Mouse (Mus musculus): Measurements from ENCODE around the gene Phka1. TPM values are rescaled to one million over a fixed set of nuclear protein-coding genes. Genes with fewer than 3 reads are reported as not detected.

Gene Phka1
- polyA plus RNA-seq, 1 experiment from 2014 or later, result 10.5 TPM

- H3K9ac ChIP-seq (ENCODE audit: low read length), result no peak overlapping the region
- H3K27ac ChIP-seq (ENCODE audit: low read length), result no peak overlapping the region
- no peaks in the 10 kb centered on the region for H3K36me3 ChIP-seq (ENCODE audit: control insufficient read depth, insufficient read depth)
- no peaks in the 10 kb centered on the region for H3K4me1 ChIP-seq (ENCODE audit: control insufficient read depth, insufficient read depth, low read length)
- 51% methylated on average over 2 of the region's 2 CpGs for WGBS
- H3K27me3 ChIP-seq (ENCODE audit: control insufficient read depth, insufficient read depth, low read length), result no peaks in the 10 kb centered on the region
- ATAC-seq (replicated peaks; ENCODE audit: extremely low read depth, insufficient read depth, low FRiP score), result no peak
- H3K9me3 ChIP-seq (replicated peaks; ENCODE audit: control insufficient read depth, low read length), result no peaks in the 10 kb centered on the region
- no peak overlapping the region for H3K4me2 ChIP-seq (ENCODE audit: low read depth, low read length)
- H3K4me3 ChIP-seq (ENCODE audit: low read length), result no peak overlapping the region
These were observed 42.8 kb downstream of the Phka1 start for GRCm38 (mm10) chrX:102601269-102601668.

DNA sequence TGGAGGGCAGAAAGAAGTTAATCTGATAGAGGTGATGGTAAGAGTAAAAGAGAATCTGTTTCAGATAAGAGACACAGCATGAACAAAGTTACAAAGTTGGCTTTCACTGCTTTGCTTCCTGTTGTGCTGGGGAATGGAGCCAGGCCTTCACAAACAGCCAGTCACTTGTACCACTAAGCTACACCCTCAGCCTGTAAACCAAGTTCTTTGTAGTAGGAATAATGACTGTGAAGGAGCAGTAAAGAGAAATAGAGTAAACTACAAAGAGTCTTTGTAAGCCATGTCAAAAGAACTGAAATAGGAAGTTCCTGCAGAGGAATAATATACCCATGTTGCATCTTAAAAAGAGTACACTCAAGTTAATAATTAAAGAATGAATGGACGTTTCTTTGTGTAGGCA lies 55.5 kb downstream of the Phka1 start:
- no peak for ATAC-seq (replicated peaks; ENCODE audit: extremely low read depth, insufficient read depth, low FRiP score)
- Histone ChIP-seq H3K27me3 (ENCODE audit: control insufficient read depth, insufficient read depth, low read length) (no peaks in the 10 kb centered on the region), H3K9me3 (replicated peaks; ENCODE audit: control insufficient read depth, low read length) (no peaks in the 10 kb centered on the region), H3K36me3 (ENCODE audit: control insufficient read depth, insufficient read depth) (no peaks in the 10 kb centered on the region), H3K4me1 (ENCODE audit: control insufficient read depth, insufficient read depth, low read length) (no peaks in the 10 kb centered on the region), H3K27ac (ENCODE audit: low read length) (no peak overlapping the region), H3K4me2 (ENCODE audit: low read depth, low read length) (no peak overlapping the region), H3K4me3 (ENCODE audit: low read length) (no peak overlapping the region), H3K9ac (ENCODE audit: low read length) (no peak overlapping the region)
- 62% methylated on average over 1 of the region's 1 CpGs for WGBS

DNA sequence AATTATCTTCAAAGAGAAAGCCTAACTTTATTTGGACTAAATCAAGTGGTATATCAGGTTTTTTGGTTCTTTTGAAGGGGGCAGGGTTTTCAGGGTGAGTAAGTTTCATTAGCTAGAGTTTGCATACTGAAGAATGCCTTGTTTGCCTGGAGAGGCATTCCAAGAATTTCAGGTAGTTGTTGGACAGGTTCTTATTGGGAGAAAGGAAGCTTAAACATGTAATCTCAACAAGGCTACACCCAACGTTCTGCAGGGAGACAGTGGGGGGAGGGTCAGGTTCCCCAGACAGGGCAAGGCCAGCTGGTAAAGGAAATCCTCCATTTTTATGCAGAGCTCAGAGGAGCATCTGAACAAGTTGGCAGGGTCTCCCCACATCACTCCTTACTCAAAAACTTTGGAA lies 72.9 kb downstream of the Phka1 start:
- Histone ChIP-seq H3K27ac (ENCODE audit: low read length) (no peak overlapping the region), H3K4me1 (ENCODE audit: control insufficient read depth, insufficient read depth, low read length) (no peaks in the 10 kb centered on the region), H3K27me3 (ENCODE audit: control insufficient read depth, insufficient read depth, low read length) (no peaks in the 10 kb centered on the region), H3K4me3 (ENCODE audit: low read length) (no peak overlapping the region), H3K4me2 (ENCODE audit: low read depth, low read length) (no peak overlapping the region), H3K9me3 (replicated peaks; ENCODE audit: control insufficient read depth, low read length) (no peaks in the 10 kb centered on the region), H3K36me3 (ENCODE audit: control insufficient read depth, insufficient read depth) (no peaks in the 10 kb centered on the region), H3K9ac (ENCODE audit: low read length) (no peak overlapping the region)
- 14% methylated on average over 1 of the region's 1 CpGs for WGBS
- ATAC-seq (replicated peaks; ENCODE audit: extremely low read depth, insufficient read depth, low FRiP score), result no peak

- no peak for ATAC-seq (replicated peaks; ENCODE audit: extremely low read depth, insufficient read depth, low FRiP score)
- no peaks in the 10 kb centered on the region for H3K9me3 ChIP-seq (replicated peaks; ENCODE audit: control insufficient read depth, low read length)
- H3K9ac ChIP-seq (ENCODE audit: low read length), result no peak overlapping the region
- H3K4me2 ChIP-seq (ENCODE audit: low read depth, low read length), result no peak overlapping the region
- no peaks in the 10 kb centered on the region for H3K36me3 ChIP-seq (ENCODE audit: control insufficient read depth, insufficient read depth)
- H3K4me1 ChIP-seq (ENCODE audit: control insufficient read depth, insufficient read depth, low read length), result no peaks in the 10 kb centered on the region
- H3K27me3 ChIP-seq (ENCODE audit: control insufficient read depth, insufficient read depth, low read length), result no peaks in the 10 kb centered on the region
- 89% methylated on average over 7 of the region's 7 CpGs for WGBS
- no peak overlapping the region for H3K27ac ChIP-seq (ENCODE audit: low read length)
- H3K4me3 ChIP-seq (ENCODE audit: low read length), result no peak overlapping the region
These were observed 87.1 kb downstream of the Phka1 start for GRCm38 (mm10) chrX:102556906-102557305.

GRCm38 (mm10) chrX:102509205-102509604 lies 134.8 kb downstream of the Phka1 start:
- 58% methylated on average over 4 of the region's 4 CpGs for WGBS
- no peak for ATAC-seq (replicated peaks; ENCODE audit: extremely low read depth, insufficient read depth, low FRiP score)

GRCm38 (mm10) chrX:102504644-102505481 lies 139.2 kb downstream of the Phka1 start, which contains the start of gene Hdac8:
Gene Hdac8, minus strand, starts transcription at chrX:102505359.
- H3K4me2 ChIP-seq (ENCODE audit: low read depth, low read length), result peak within 1 kb of the TSS; percentile 68
- peak within 1 kb of the TSS; percentile 70 for H3K9ac ChIP-seq (ENCODE audit: low read length)
- H3K27ac ChIP-seq (ENCODE audit: low read length), result peak within 1 kb of the TSS; percentile 21; the same call in 1 of the 2 replicates
- ATAC-seq (replicated peaks; ENCODE audit: extremely low read depth, insufficient read depth, low FRiP score), result peak; percentile 77
- no peaks in the 10 kb centered on the region for H3K9me3 ChIP-seq (replicated peaks; ENCODE audit: control insufficient read depth, low read length)
- peaks cover 5% of the 10 kb centered on the region; the same call in 1 of the 2 replicates for H3K4me1 ChIP-seq (ENCODE audit: control insufficient read depth, insufficient read depth, low read length)
- H3K4me3 ChIP-seq (ENCODE audit: low read length), result peak within 1 kb of the TSS; percentile 68
- H3K27me3 ChIP-seq (ENCODE audit: control insufficient read depth, insufficient read depth, low read length), result peaks cover 7% of the 10 kb centered on the region; the same call in 1 of the 2 replicates
- no peaks in the 10 kb centered on the region for H3K36me3 ChIP-seq (ENCODE audit: control insufficient read depth, insufficient read depth)
- WGBS, result 11% methylated on average over 27 of the region's 27 CpGs

More at GRCm38 (mm10) chrX:102509205-102509604, 134.8 kb downstream of the Phka1 start:
- H3K36me3 ChIP-seq (ENCODE audit: control insufficient read depth, insufficient read depth), result no peaks in the 10 kb centered on the region
- H3K27me3 ChIP-seq (ENCODE audit: control insufficient read depth, insufficient read depth, low read length), result peaks cover 7% of the 10 kb centered on the region; the same call in 1 of the 2 replicates
- H3K4me3 ChIP-seq (ENCODE audit: low read length), result no peak overlapping the region
- H3K4me2 ChIP-seq (ENCODE audit: low read depth, low read length), result no peak overlapping the region
- H3K9me3 ChIP-seq (replicated peaks; ENCODE audit: control insufficient read depth, low read length), result no peaks in the 10 kb centered on the region
- H3K4me1 ChIP-seq (ENCODE audit: control insufficient read depth, insufficient read depth, low read length), result peaks cover under 1% of the 10 kb centered on the region; the same call in 1 of the 2 replicates
- H3K9ac ChIP-seq (ENCODE audit: low read length), result no peak overlapping the region
- no peak overlapping the region for H3K27ac ChIP-seq (ENCODE audit: low read length)

- no peaks in the 10 kb centered on the region for H3K36me3 ChIP-seq (ENCODE audit: control insufficient read depth, insufficient read depth)
- peaks cover 5% of the 10 kb centered on the region; the same call in 1 of the 2 replicates for H3K4me1 ChIP-seq (ENCODE audit: control insufficient read depth, insufficient read depth, low read length)
- no peak for ATAC-seq (replicated peaks; ENCODE audit: extremely low read depth, insufficient read depth, low FRiP score)
- peak overlapping the region; percentile 70 for H3K9ac ChIP-seq (ENCODE audit: low read length)
- H3K4me2 ChIP-seq (ENCODE audit: low read depth, low read length), result peak overlapping the region; percentile 68
- H3K27ac ChIP-seq (ENCODE audit: low read length), result no peak overlapping the region
- WGBS, result 23% methylated on average over 10 of the region's 10 CpGs
- H3K9me3 ChIP-seq (replicated peaks; ENCODE audit: control insufficient read depth, low read length), result no peaks in the 10 kb centered on the region
- peaks cover 4% of the 10 kb centered on the region; the same call in 1 of the 2 replicates for H3K27me3 ChIP-seq (ENCODE audit: control insufficient read depth, insufficient read depth, low read length)
- peak overlapping the region; percentile 68 for H3K4me3 ChIP-seq (ENCODE audit: low read length)
These were observed 139.9 kb downstream of the Phka1 start for GRCm38 (mm10) chrX:102504179-102504578.

- H3K27me3 ChIP-seq (ENCODE audit: control insufficient read depth, insufficient read depth, low read length), result no peaks in the 10 kb centered on the region
- ATAC-seq (replicated peaks; ENCODE audit: extremely low read depth, insufficient read depth, low FRiP score), result no peak
- H3K4me3 ChIP-seq (ENCODE audit: low read length), result no peak overlapping the region
- H3K4me2 ChIP-seq (ENCODE audit: low read depth, low read length), result no peak overlapping the region
- no peaks in the 10 kb centered on the region for H3K9me3 ChIP-seq (replicated peaks; ENCODE audit: control insufficient read depth, low read length)
- 56% methylated on average over 6 of the region's 6 CpGs for WGBS
- H3K27ac ChIP-seq (ENCODE audit: low read length), result no peak overlapping the region
- no peaks in the 10 kb centered on the region for H3K36me3 ChIP-seq (ENCODE audit: control insufficient read depth, insufficient read depth)
- H3K9ac ChIP-seq (ENCODE audit: low read length), result no peak overlapping the region
- no peaks in the 10 kb centered on the region for H3K4me1 ChIP-seq (ENCODE audit: control insufficient read depth, insufficient read depth, low read length)
These were observed 149.9 kb downstream of the Phka1 start for GRCm38 (mm10) chrX:102493992-102494730.

GRCm38 (mm10) chrX:102485575-102485974 lies 158.5 kb downstream of the Phka1 start:
- no peak for ATAC-seq (replicated peaks; ENCODE audit: extremely low read depth, insufficient read depth, low FRiP score)
- H3K9me3 ChIP-seq (replicated peaks; ENCODE audit: control insufficient read depth, low read length), result no peaks in the 10 kb centered on the region
- no peak overlapping the region for H3K4me2 ChIP-seq (ENCODE audit: low read depth, low read length)
- no peaks in the 10 kb centered on the region for H3K36me3 ChIP-seq (ENCODE audit: control insufficient read depth, insufficient read depth)
- 70% methylated on average over 7 of the region's 7 CpGs for WGBS
- no peaks in the 10 kb centered on the region for H3K4me1 ChIP-seq (ENCODE audit: control insufficient read depth, insufficient read depth, low read length)
- no peaks in the 10 kb centered on the region for H3K27me3 ChIP-seq (ENCODE audit: control insufficient read depth, insufficient read depth, low read length)
- H3K27ac ChIP-seq (ENCODE audit: low read length), result no peak overlapping the region
- no peak overlapping the region for H3K9ac ChIP-seq (ENCODE audit: low read length)
- no peak overlapping the region for H3K4me3 ChIP-seq (ENCODE audit: low read length)

Data from heart, embryonic 16.5 days (tissue).